Mouse (Mus musculus) midbrain, embryonic 15.5 days (tissue): ENCODE data around the gene Myo3b. TPM values are rescaled to one million over a fixed set of nuclear protein-coding genes. Genes with fewer than 3 reads are reported as not detected.

ENCODE experiments used
- ATAC-seq: fragments of 200-750 bp; cut with Nextera tagmentation; replicated peaks from 2 replicates; pipeline ENCODE4 v1.8.0; 2017; ENCODE audit warnings: moderate TSS enrichment
- H3K27ac ChIP-seq: fragments of 300-500 bp; sonication (generic); 2 replicates; pipeline ENCODE4 v1.5.1; 2015; ENCODE audit warnings: mild to moderate bottlenecking, inconsistent platforms
- H3K27me3 ChIP-seq: fragments of 300-500 bp; sonication (generic); replicated peaks from 2 replicates; pipeline ENCODE4 v1.6.1; 2015; ENCODE audit warnings: inconsistent platforms
- H3K36me3 ChIP-seq: fragments of 300-500 bp; sonication (generic); replicated peaks from 2 replicates; pipeline ENCODE4 v1.6.1; 2015; ENCODE audit warnings: inconsistent platforms
- H3K4me1 ChIP-seq: fragments of 300-500 bp; sonication (generic); 2 replicates; pipeline ENCODE4 v1.6.1; 2015; ENCODE audit warnings: inconsistent platforms
- H3K4me2 ChIP-seq: fragments of 300-500 bp; sonication (generic); 2 replicates; pipeline ENCODE4 v1.6.1; 2015; ENCODE audit warnings: inconsistent platforms, mild to moderate bottlenecking, moderate library complexity
- H3K4me3 ChIP-seq: fragments of 300-500 bp; sonication (generic); 2 replicates; pipeline ENCODE4 v1.5.1; 2015; ENCODE audit warnings: mild to moderate bottlenecking, inconsistent platforms
- H3K9ac ChIP-seq: fragments of 300-500 bp; sonication (generic); 2 replicates; pipeline ENCODE4 v1.6.1; 2015; ENCODE audit warnings: mild to moderate bottlenecking, inconsistent platforms
- H3K9me3 ChIP-seq: fragments of 300-500 bp; sonication (generic); 2 replicates; pipeline ENCODE4 v1.6.1; 2016; ENCODE audit warnings: inconsistent platforms
- whole genome bisulfite sequencing: fragments of 180-500 bp; shearing (Covaris S2); methylation state at CpG from one replicate; pipeline ENCODE4 v1.1.7; 2015; ENCODE audit warnings: mixed read lengths; 5-methylcytosine and 5-hydroxymethylcytosine counted together
- polyA plus RNA-seq: library from polyadenylated mRNA; unstranded; fragments of >200 nt; fragmentation: Nextera tagmentation; extraction: Ambion mirVana; gene quantifications from 2 replicates; pipeline ENCODE4 v1.2.1, GENCODE M21; 2015

Myo3b gene
- polyA plus RNA-seq, 1 experiment from 2014 or later = 0.41 TPM

DNA sequence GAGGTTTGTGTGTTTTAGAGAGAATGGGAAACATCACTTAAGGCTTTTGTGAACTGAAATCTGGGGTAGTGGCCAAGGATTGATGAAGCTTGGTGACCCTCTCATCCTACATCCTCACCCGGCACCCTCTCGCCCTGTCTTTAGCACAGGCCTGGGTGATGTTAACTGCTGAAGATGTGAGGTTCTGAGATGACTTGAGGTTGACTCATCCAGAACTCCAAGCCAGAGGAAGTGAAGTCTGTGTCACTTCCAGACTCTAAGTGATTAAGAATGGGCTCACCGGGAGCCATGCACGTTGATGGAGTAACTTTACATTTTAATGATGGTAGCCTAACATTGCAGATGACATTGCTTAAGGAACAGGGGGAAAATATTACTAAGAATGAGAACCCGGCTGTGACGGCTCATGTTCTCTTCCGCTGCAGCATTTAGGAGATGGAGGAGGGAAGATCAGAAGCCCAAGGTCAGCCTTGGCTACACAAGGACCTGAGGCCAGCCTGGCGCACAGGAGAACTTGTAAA lies 143.3 kb downstream of the Myo3b start:
- 93% methylated on average over 8 of the region's 8 CpGs for WGBS
- H3K4me1 ChIP-seq = peaks cover 12% of the 10 kb centered on the region
- no peak overlapping the region for H3K27ac ChIP-seq
- no peak overlapping the region for H3K4me2 ChIP-seq
- H3K27me3 ChIP-seq = no peaks in the 10 kb centered on the region
- H3K9ac ChIP-seq = no peak overlapping the region
- H3K36me3 ChIP-seq = no peaks in the 10 kb centered on the region
- no peak overlapping the region for H3K4me3 ChIP-seq
- no peak for ATAC-seq
- no peaks in the 10 kb centered on the region for H3K9me3 ChIP-seq

GRCm38 (mm10) chr2:70187040-70187439 lies 148.1 kb downstream of the Myo3b start:
- H3K4me1 ChIP-seq = no peaks in the 10 kb centered on the region
- no peak overlapping the region for H3K4me3 ChIP-seq
- no peaks in the 10 kb centered on the region for H3K27me3 ChIP-seq
- H3K27ac ChIP-seq = no peak overlapping the region
- H3K9me3 ChIP-seq = no peaks in the 10 kb centered on the region
- 89% methylated on average over 6 of the region's 6 CpGs for WGBS
- ATAC-seq = no peak
- H3K9ac ChIP-seq = no peak overlapping the region
- H3K36me3 ChIP-seq = no peaks in the 10 kb centered on the region
- no peak overlapping the region for H3K4me2 ChIP-seq

GRCm38 (mm10) chr2:70195418-70196248 lies 156.7 kb downstream of the Myo3b start:
- H3K4me3 ChIP-seq = no peak overlapping the region
- H3K4me1 ChIP-seq = peaks cover 14% of the 10 kb centered on the region
- WGBS = 22% methylated on average over 9 of the region's 9 CpGs
- H3K36me3 ChIP-seq = no peaks in the 10 kb centered on the region
- H3K27ac ChIP-seq = peak overlapping the region; percentile 32
- H3K4me2 ChIP-seq = no peak overlapping the region
- H3K27me3 ChIP-seq = no peaks in the 10 kb centered on the region
- peak; percentile 63 for ATAC-seq
- H3K9ac ChIP-seq = no peak overlapping the region
- no peaks in the 10 kb centered on the region for H3K9me3 ChIP-seq

- Histone ChIP-seq H3K27me3 (no peaks in the 10 kb centered on the region), H3K4me3 (no peak overlapping the region), H3K27ac (peak overlapping the region; percentile 71), H3K9me3 (no peaks in the 10 kb centered on the region), H3K4me1 (peaks cover 22% of the 10 kb centered on the region), H3K36me3 (no peaks in the 10 kb centered on the region), H3K9ac (no peak overlapping the region), H3K4me2 (peak overlapping the region; percentile 36)
- ATAC-seq = peak; percentile 87
- WGBS = 14% methylated on average over 11 of the region's 11 CpGs
Observed at GRCm38 (mm10) chr2:70201796-70202555, 163.1 kb downstream of the Myo3b start.

- ATAC-seq = peak; percentile 71; the same call in 1 of the 2 replicates
- H3K9ac ChIP-seq = no peak overlapping the region
- WGBS = 6% methylated on average over 8 of the region's 8 CpGs
- H3K36me3 ChIP-seq = no peaks in the 10 kb centered on the region
- peak overlapping the region; percentile 36 for H3K4me2 ChIP-seq
- H3K4me1 ChIP-seq = peaks cover 19% of the 10 kb centered on the region
- H3K4me3 ChIP-seq = no peak overlapping the region
- H3K9me3 ChIP-seq = no peaks in the 10 kb centered on the region
- H3K27me3 ChIP-seq = no peaks in the 10 kb centered on the region
- H3K27ac ChIP-seq = peak overlapping the region; percentile 71
Observed at GRCm38 (mm10) chr2:70202578-70203167, 163.7 kb downstream of the Myo3b start.

DNA sequence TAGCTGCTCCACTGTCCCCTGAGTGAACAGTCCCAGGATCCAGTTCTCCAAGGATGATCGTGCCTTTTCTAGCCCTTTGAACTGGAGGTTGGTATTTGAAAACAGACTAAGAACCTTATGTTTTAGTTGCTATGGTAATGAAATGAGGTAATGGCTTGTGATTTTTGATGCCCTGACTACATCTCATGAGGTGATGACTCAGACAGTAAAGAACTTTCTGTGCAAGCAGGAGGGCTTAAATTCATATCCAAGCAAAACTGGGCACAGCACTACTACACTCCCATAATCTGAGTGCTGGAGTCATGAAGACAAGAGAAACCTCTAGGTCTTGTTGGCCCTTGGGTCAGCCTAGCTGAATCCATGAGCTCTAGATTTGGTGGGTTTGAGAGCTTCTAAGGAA lies 169.5 kb downstream of the Myo3b start:
- no peak for ATAC-seq
- H3K27me3 ChIP-seq = no peaks in the 10 kb centered on the region
- no peak overlapping the region for H3K27ac ChIP-seq
- no peaks in the 10 kb centered on the region for H3K9me3 ChIP-seq
- H3K4me2 ChIP-seq = no peak overlapping the region
- 80% methylated on average over 1 of the region's 1 CpGs for WGBS
- no peak overlapping the region for H3K4me3 ChIP-seq
- H3K4me1 ChIP-seq = peaks cover 6% of the 10 kb centered on the region; the same call in 1 of the 2 replicates
- H3K9ac ChIP-seq = no peak overlapping the region
- H3K36me3 ChIP-seq = no peaks in the 10 kb centered on the region

- no peak overlapping the region for H3K4me2 ChIP-seq
- H3K9ac ChIP-seq = no peak overlapping the region
- H3K27me3 ChIP-seq = no peaks in the 10 kb centered on the region
- no peak overlapping the region for H3K4me3 ChIP-seq
- 82% methylated on average over 3 of the region's 3 CpGs for WGBS
- peak overlapping the region; percentile 71; the same call in 1 of the 2 replicates for H3K27ac ChIP-seq
- no peak for ATAC-seq
- H3K9me3 ChIP-seq = no peaks in the 10 kb centered on the region
- peaks cover 6% of the 10 kb centered on the region; the same call in 1 of the 2 replicates for H3K4me1 ChIP-seq
- no peaks in the 10 kb centered on the region for H3K36me3 ChIP-seq
Observed at GRCm38 (mm10) chr2:70209790-70210189, 170.9 kb downstream of the Myo3b start.

DNA sequence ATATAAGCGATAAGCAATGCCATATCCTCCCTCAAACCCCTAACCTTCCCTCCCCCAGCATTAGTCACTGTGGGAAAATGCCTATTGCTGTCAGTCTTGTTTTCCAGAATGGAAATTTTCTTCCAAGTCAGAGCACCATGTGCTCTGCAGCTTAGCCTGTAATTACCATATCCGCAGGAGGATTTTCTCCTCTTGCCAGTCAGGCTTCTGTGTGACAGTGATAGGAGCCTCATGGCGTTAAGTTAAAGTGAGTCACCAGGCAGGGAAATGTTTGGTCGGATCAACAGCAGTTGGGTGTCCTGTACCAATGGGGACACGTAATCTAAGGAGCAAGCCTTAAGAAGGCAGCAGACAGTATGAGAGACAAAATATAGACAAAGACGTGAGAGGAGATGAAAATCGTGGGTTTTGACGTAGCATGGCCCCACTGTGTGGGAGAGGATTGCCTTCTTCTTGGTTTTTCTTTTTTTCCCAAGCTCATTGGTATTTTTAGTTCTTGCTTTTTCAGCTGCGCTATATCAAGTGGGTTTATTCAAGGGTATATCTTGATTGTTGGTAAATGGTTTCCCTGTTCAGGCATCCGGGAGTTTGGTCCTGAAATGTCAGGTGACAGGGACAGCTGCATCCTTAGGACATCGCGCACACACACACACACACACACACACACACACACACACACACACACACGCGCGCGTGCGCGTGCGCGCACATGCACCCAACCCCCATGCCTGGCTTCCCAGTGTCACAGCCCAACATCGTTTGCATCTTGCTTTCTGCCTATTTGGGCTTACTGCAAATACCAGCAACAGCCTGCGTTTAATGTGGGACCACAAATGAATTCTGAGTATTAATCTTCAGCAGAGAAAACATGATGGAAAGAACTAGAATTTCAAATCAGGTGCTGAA lies 171.8 kb downstream of the Myo3b start:
- Histone ChIP-seq H3K4me3 (no peak overlapping the region), H3K36me3 (no peaks in the 10 kb centered on the region), H3K4me2 (no peak overlapping the region; the same call in 1 of the 2 replicates), H3K4me1 (peaks cover 6% of the 10 kb centered on the region; the same call in 1 of the 2 replicates), H3K9ac (no peak overlapping the region), H3K27ac (peak overlapping the region; percentile 71), H3K27me3 (no peaks in the 10 kb centered on the region), H3K9me3 (no peaks in the 10 kb centered on the region)
- ATAC-seq = peak; percentile 65
- WGBS = 64% methylated on average over 22 of the region's 22 CpGs

DNA sequence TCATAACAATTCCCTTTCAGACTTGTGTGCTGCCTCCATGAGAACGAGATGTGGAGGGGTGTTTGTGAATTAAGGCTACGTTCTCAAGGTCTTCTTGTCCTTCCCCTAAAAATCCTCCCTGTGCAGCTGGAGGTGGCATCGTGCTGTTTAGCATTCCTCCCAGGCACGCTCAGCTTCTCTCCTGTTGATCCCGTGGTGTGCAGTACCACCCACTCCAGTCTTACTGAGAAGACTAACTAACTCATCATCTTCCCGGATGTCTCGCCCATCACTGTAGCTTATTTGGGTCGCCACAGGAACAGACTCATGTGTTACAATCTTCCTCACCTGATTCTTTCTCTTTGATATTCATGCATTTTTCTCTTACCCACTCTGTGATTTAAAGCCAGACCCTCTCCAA lies 175.5 kb downstream of the Myo3b start:
- WGBS = 61% methylated on average over 8 of the region's 8 CpGs
- Histone ChIP-seq H3K27ac (no peak overlapping the region), H3K4me1 (peaks cover 11% of the 10 kb centered on the region; the same call in 1 of the 2 replicates), H3K4me2 (no peak overlapping the region), H3K9me3 (no peaks in the 10 kb centered on the region), H3K27me3 (no peaks in the 10 kb centered on the region), H3K9ac (no peak overlapping the region), H3K36me3 (no peaks in the 10 kb centered on the region), H3K4me3 (no peak overlapping the region)
- ATAC-seq = no peak

DNA sequence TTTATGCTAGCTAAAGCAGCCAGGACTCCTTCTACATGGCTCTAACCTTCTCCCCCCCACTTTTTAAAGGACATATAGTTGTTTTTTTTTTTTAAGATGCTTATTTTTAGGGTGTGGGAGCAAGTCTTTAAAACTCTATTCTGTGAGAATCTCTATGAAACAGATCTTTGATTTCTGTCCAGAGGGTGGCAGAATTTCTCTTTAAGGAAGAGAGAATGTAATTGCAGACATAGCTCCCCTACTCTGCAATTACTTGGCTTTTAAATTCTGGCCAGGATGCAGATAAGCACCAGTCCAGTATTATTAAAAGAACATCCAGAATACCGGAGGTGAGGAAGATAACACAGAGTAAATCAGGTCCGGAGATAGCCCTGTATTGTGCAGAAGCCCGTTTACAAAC lies 178.9 kb downstream of the Myo3b start:
- Histone ChIP-seq H3K4me2 (no peak overlapping the region), H3K9ac (no peak overlapping the region), H3K9me3 (no peaks in the 10 kb centered on the region), H3K4me3 (no peak overlapping the region), H3K4me1 (0 out of 2 replicates have a peak, but pooled peaks cover 5% of the 10 kb centered on the region), H3K36me3 (no peaks in the 10 kb centered on the region), H3K27me3 (no peaks in the 10 kb centered on the region), H3K27ac (0 out of 2 replicates have a peak overlapping the region, but pooled peaks have one; percentile 42)
- WGBS = 70% methylated on average over 3 of the region's 3 CpGs
- no peak for ATAC-seq

- no peaks in the 10 kb centered on the region for H3K36me3 ChIP-seq
- no peak overlapping the region for H3K9ac ChIP-seq
- no peak overlapping the region for H3K4me2 ChIP-seq
- H3K27me3 ChIP-seq = no peaks in the 10 kb centered on the region
- no peak for ATAC-seq
- no peaks in the 10 kb centered on the region for H3K9me3 ChIP-seq
- H3K27ac ChIP-seq = peak overlapping the region; percentile 42
- H3K4me1 ChIP-seq = 0 out of 2 replicates have a peak, but pooled peaks cover 5% of the 10 kb centered on the region
- H3K4me3 ChIP-seq = no peak overlapping the region
- 49% methylated on average over 8 of the region's 8 CpGs for WGBS
Observed at GRCm38 (mm10) chr2:70218469-70218868, 179.5 kb downstream of the Myo3b start.
